Mouse (Mus musculus) bone marrow, adult 2 months (tissue): ENCODE data around the gene 4930442H23Rik. TPM values are rescaled to one million over a fixed set of nuclear protein-coding genes. Genes with fewer than 3 reads are reported as not detected.
A peak's percentile ranks its signal among the peaks of the same experiment; 100 is the strongest.
"Not testable (repeated sequence)": the region's sequence is repeated elsewhere in the genome, so short reads cannot be mapped to it uniquely, and the experiment has no call there.

Experiments
- H3K27ac ChIP-seq: fragments of 200-500 bp; 2 replicates; pipeline ENCODE4 v1.5.1; 2012; ENCODE audit warnings: low read depth, mild to moderate bottlenecking, control low read depth, inconsistent platforms, low read length; ENCODE audit not compliant: control insufficient read depth, poor library complexity, insufficient read depth
- H3K4me1 ChIP-seq: fragments of 200-500 bp; 2 replicates; pipeline ENCODE4 v1.6.1; 2011; ENCODE audit warnings: low read length; ENCODE audit not compliant: control insufficient read depth, insufficient read depth
- H3K4me3 ChIP-seq: fragments of 200-500 bp; replicated peaks from 2 replicates; pipeline ENCODE3; 2011; ENCODE audit warnings: mild to moderate bottlenecking, low read depth, low read length, control low read depth; ENCODE audit not compliant: control insufficient read depth
- CTCF ChIP-seq: fragments of 200-500 bp; IDR thresholded peaks from 2 replicates; pipeline ENCODE4 v1.5.1; 2011; ENCODE audit warnings: low read length, control low read depth; ENCODE audit not compliant: control insufficient read depth, insufficient read depth
- POLR2A ChIP-seq: fragments of 200-500 bp; IDR thresholded peaks from 2 replicates; pipeline ENCODE4 v1.6.1; 2011; ENCODE audit warnings: low read depth, mild to moderate bottlenecking, control low read depth, low read length, borderline replicate concordance; ENCODE audit not compliant: control insufficient read depth
- WGBS: fragments of 180-500 bp; shearing (Covaris S2); methylation state at CpG from one replicate; pipeline ENCODE4 v1.1.7; 2018; 5-methylcytosine and 5-hydroxymethylcytosine counted together
- polyA plus RNA-seq: library from polyadenylated mRNA; stranded (reverse); fragments of >200 nt; gene quantifications from 2 replicates; pipeline ENCODE4 v1.2.4, GENCODE M21; 2011; ENCODE audit warnings: low replicate concordance; ENCODE audit not compliant: missing spikeins, insufficient read depth, insufficient read length

The 4930442H23Rik gene
- polyA plus RNA-seq, 1 experiment: not detected

DNA sequence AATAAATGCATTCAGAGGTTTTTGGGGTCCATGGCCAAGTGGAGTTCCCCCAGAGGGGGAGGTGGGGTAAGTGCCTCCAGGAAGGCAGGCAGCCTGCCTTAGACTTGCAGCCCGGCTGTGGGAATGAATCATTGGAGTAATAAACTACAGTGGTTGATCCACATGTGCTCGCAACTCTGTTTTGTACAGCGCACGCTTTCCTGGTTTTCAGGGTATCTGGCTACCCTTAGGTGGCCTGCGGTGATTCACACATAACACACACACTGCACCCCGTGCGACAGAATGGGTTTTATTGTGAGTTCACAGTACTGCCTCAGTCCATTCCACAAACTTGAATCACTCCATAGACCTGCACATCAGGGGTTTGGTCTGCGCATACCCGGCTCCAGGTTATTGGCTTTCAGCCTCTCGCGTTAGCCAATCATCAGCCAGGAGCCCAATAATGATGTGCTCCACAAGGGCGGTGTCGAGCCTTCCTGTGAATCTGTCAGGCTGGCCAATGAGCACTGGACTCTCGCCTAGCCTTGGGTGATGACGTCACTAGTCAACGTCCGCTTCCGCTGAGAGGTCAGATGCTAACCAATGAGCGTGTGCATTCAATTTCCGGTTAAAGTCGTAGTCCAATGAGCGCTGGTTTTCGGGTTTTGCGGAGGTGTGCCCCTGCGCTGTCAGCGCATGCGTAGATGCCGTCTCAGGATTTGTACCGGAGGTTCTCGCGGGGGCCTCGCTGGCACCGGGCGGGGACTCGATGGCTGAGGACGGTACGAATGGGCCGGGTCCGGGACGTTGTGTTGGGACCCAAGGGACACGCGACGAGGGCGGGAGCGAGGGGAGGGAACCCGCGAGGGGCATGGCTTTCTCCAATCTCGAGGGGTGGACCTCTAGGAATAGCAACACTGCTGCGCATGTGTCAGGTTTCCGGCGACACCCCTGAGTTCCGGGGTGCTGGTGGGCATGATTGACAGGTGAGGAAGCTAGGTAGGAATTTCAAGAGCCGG lies 1.0 kb downstream of the 4930442H23Rik start, which contains the start of gene Dapk3:
Gene Dapk3 (plus strand): TSS at position 670 of the 998 bp plus-strand sequence.
- Histone ChIP-seq H3K4me1 (peaks cover 4% of the 10 kb centered on the region; the same call in 1 of the 2 replicates), H3K4me3 (peak within 1 kb of the TSS; percentile 84), H3K27ac (peak within 1 kb of the TSS; percentile 82)
- WGBS: 9% methylated on average over 53 of the region's 53 CpGs
- TF ChIP-seq CTCF: no peak
- TF ChIP-seq POLR2A: peak; percentile 65; the same call in 1 of the 2 replicates

DNA sequence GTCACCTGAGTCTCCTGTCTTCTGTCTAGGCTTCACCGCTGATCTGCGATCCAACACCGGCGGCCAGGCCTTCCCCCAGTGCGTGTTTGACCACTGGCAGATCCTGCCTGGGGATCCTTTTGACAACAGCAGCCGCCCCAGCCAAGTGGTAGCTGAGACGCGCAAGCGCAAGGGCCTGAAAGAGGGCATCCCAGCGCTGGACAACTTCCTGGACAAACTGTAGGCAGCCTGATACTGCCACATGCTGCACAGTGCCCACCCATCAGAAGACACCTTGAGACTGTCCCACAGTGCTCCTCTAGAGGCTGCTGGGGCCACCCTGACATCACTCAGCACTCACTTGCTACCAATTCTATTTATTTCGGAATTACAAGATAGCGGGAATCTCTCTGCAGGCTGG lies 1.8 kb downstream of the 4930442H23Rik start:
- H3K4me1 ChIP-seq, H3K27ac ChIP-seq, H3K4me3 ChIP-seq: not testable (repeated sequence)
- WGBS: 87% methylated on average over 12 of the region's 12 CpGs

DNA sequence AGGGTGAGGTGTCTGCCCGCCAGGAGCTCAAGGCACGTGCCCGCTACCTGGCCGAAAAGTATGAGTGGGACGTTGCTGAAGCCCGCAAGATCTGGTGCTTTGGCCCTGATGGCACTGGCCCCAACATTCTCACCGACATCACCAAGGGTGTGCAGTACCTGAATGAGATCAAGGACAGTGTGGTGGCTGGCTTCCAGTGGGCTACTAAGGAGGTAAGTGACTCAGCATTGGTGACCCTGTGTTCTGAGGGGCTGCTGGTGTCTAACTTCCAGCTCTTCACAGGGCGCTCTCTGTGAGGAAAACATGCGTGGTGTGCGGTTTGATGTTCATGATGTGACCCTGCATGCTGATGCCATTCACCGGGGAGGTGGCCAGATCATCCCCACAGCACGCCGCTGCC lies 2.7 kb downstream of the 4930442H23Rik start:
- H3K4me3 ChIP-seq: no peak overlapping the region
- TF ChIP-seq POLR2A (no peak), CTCF (no peak)
- H3K4me1 ChIP-seq: peaks cover 6% of the 10 kb centered on the region; the same call in 1 of the 2 replicates
- WGBS: 94% methylated on average over 13 of the region's 13 CpGs
- H3K27ac ChIP-seq: no peak overlapping the region

DNA sequence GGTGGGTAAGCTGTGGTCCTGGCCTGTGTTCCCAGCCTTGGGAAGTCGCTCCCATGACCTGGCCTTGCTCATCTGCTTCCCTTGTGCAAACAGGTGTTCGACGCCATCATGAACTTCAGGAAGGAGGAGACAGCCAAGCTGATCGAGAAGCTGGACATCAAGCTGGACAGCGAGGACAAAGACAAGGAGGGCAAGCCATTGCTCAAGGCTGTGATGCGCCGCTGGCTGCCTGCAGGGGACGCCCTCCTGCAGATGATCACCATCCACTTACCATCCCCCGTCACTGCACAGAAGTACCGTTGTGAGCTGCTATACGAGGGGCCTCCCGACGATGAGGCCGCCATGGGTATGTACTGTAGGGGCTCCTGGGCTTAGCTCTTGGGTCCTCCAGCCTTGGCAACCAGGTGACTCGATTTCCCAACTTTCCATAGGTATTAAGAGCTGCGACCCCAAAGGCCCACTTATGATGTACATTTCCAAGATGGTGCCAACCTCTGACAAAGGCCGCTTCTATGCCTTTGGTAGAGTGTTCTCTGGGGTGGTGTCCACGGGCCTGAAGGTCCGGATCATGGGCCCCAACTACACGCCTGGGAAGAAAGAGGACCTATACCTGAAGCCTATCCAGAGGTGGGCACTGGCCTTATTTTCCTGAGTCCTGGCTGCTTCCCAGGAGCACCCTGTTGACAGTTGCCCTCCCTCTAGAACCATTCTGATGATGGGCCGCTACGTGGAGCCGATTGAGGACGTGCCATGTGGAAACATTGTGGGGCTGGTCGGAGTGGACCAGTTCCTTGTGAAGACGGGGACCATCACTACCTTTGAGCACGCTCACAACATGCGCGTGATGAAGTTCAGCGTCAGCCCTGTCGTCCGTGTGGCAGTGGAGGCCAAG lies 4.0 kb downstream of the 4930442H23Rik start:
- TF ChIP-seq CTCF (no peak), POLR2A (0 out of 2 replicates have a peak, but pooled peaks have one; percentile 5)
- 90% methylated on average over 32 of the region's 32 CpGs for WGBS
- Histone ChIP-seq H3K27ac (no peak overlapping the region), H3K4me3 (no peak overlapping the region), H3K4me1 (peaks cover 7% of the 10 kb centered on the region; the same call in 1 of the 2 replicates)

DNA sequence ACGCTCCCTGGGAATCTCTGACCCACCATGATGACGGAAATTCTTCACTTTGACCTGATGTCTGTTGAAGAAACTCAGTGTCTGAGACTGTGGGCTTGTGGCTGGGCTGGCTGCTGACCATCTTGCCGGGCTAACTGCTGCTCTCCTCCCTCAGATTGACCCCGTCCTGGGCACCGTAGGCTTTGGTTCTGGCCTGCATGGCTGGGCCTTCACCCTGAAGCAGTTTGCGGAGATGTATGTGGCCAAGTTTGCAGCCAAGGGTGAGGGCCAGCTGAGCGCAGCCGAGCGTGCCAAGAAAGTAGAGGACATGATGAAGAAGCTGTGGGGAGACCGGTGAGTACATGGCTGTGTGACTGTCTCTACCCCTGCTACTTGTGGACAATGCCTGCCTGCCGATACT lies 4.7 kb downstream of the 4930442H23Rik start:
- Histone ChIP-seq H3K4me3 (no peak overlapping the region), H3K4me1 (peaks cover 7% of the 10 kb centered on the region; the same call in 1 of the 2 replicates), H3K27ac (no peak overlapping the region)
- TF ChIP-seq POLR2A (no peak), CTCF (no peak)
- WGBS: 92% methylated on average over 11 of the region's 11 CpGs

DNA sequence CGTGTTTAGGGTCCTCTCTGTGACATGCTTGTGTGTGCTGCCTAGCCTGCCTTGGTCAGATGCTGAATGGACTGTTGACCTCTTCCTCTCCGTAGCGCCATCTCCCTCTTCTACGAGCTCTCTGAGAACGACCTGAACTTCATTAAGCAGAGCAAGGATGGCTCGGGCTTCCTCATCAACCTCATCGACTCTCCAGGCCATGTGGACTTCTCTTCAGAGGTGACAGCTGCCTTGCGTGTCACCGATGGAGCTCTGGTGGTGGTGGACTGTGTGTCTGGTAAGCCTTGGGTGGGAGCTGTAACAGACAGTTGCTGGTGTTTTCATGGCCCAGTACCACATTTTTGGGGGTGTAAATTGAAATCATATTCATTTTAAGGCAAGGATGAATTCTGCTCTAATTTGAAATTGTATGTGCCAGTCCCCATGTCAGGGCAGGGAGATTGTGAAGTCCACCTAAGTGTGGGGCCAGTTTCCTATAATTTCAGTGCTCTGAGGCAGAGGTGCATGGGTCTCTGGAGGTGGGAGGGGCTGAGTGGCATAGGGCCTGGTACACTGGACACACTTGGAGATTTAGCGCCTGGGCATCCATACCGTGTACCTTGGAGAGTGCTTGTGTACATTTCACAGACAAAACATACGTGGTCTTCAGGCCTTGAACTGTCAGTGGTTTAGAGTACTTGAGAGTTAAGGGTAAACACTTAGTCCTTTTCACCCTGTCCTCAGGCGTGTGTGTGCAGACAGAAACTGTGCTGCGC lies 5.5 kb downstream of the 4930442H23Rik start:
- Histone ChIP-seq H3K4me1 (peaks cover 6% of the 10 kb centered on the region; the same call in 1 of the 2 replicates), H3K4me3 (peak overlapping the region; percentile 76), H3K27ac (peak overlapping the region; percentile 87; the same call in 1 of the 2 replicates)
- WGBS: 59% methylated on average over 14 of the region's 14 CpGs
- TF ChIP-seq CTCF (no peak), POLR2A (no peak)

DNA sequence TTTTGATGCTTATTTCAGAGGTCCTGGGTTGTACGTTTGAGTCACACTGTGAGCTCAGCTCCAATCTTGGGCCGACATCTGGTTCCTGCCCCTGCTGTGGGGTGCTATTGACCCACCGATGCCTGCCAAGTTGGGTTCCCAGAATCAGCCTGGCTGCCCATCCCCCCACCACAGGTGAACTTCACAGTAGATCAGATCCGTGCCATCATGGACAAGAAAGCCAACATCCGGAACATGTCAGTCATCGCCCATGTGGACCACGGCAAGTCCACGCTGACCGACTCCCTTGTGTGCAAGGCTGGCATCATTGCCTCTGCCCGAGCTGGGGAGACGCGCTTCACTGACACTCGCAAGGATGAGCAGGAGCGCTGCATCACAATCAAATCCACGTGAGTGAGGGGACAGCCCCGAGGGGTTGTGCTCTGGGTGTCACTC lies 6.1 kb downstream of the 4930442H23Rik start:
- TF ChIP-seq CTCF: no peak; the same call in 1 of the 2 replicates
- no peak for TF ChIP-seq POLR2A
- Histone ChIP-seq H3K4me1 (peaks cover 7% of the 10 kb centered on the region), H3K27ac (peak overlapping the region; percentile 87; the same call in 1 of the 2 replicates), H3K4me3 (peak overlapping the region; percentile 76)
- WGBS: 12% methylated on average over 16 of the region's 16 CpGs
